Mouse (Mus musculus): Measurements from ENCODE around the gene Myh9.
A peak's percentile ranks its signal among the peaks of the same experiment; 100 is the strongest.
"Not testable (repeated sequence)": the region's sequence is repeated elsewhere in the genome, so short reads cannot be mapped to it uniquely, and the experiment has no call there.

Myh9 gene

DNA sequence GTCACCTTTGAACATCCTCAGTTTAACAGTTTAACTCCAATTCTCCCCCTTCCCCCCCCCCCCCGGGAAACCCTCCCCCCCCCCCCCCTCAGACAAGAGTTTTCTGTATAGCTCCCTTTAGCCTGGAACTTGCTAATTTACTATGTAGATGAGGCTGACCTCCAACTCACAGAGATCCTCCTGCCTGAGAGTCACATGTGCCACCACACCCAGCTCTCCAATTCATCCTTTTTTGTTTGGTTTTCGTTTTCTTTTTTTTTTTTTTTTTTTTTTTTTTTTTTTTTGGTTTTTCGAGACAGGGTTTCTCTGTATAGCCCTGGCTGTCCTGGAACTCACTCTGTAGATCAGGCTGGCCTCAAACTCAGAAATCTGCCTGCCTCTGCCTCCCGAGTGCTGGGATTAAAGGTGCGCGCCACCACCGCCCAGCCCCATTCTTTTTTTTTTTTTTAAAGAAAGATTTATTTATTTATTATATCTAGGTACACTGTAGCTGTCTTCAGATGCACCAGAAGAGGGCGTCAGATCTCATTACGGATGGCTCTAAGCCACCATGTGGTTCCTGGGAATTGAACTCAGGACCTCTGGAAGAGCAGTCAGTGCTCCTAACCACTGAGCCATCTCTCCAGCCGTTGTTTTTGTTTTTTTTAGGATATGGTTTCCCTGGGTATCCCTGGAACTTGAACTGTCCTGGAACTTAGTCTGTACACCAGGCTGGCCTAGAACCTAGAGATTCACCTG lies 25.4 kb upstream of the Myh9 start:
- not testable (repeated sequence) for DNase-seq (ENCODE audit: low spot score)

GRCm38 (mm10) chr15:77866583-77867220 lies 24.7 kb upstream of the Myh9 start:
- no peak for DNase-seq (ENCODE audit: low spot score)

- DNase-seq (ENCODE audit: low spot score) = no peak
Measured at GRCm38 (mm10) chr15:77864063-77864758, 22.2 kb upstream of the Myh9 start.

DNA sequence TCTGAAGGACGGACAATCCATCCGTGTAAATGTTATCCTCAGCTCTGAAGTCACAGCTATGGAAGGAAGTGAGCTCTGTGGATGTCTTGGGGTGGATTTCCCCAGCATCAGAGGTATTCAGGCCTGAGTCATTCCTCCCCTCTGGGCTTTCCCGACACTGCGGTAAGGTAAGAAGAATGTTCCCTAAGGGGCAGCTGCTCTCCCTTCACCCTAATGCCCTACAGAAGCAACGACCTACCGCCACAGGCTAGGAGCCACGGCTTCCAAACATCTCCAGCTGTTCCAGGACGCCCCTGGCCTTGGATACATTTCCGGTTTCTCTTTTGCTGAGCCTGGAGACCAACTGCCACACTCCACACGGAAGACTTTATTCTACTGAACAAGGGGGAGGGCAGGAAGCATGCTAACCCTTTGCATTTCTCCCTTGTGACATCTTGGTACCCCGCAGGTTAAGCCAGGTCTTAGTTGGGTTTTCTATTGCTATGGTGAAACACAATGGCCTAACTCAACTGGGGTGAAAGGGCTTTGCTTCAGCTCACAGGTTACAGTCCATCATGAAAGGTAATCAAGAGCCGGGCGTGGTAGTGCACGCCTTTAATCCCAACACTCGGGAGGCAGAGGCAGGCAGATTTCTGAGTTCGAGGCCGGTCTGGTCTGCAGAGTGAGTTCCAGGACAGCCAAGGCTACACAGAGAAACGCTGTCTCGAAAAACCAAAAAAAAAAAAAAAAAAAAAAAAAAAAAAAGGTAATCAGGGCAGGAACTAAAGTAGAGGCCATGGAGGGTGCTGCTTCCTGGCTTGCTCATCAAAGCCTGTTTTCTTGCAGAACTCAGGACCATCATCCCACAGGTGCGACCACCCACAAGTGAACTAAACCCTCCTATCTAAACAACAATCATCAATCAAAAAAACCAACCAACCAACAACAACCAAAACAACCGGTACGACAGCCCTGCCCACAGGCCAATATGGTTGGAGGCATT lies 21.3 kb upstream of the Myh9 start:
- DNase-seq (ENCODE audit: low spot score) = no peak

DNA sequence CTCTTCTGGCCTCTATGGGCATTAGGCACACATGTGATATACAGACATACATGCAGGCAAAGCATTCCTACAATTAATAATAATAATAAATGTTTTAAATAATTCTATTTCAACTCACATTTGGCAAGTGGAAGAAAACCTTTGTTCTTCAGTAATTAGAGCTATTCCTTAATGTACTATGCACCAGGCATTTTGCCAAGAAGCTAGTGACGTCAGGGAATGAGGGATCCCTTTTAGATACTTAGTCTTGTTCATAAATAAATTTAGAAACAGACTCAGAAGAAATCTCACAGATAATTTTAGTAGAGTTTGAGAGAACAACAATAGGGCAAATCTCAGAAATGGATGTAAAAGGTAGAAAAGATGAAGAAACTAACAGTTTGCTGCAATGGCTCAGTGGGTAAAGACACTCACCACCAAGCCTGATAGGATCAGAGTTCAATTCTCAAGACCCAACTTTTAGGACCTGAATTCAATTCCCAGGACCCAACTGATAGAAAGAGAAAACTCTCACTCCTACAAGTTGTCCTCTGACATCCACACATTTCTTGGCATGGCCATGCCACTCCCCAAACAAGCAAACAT lies 18.2 kb upstream of the Myh9 start:
- DNase-seq (ENCODE audit: low spot score) = peak; percentile 42

DNA sequence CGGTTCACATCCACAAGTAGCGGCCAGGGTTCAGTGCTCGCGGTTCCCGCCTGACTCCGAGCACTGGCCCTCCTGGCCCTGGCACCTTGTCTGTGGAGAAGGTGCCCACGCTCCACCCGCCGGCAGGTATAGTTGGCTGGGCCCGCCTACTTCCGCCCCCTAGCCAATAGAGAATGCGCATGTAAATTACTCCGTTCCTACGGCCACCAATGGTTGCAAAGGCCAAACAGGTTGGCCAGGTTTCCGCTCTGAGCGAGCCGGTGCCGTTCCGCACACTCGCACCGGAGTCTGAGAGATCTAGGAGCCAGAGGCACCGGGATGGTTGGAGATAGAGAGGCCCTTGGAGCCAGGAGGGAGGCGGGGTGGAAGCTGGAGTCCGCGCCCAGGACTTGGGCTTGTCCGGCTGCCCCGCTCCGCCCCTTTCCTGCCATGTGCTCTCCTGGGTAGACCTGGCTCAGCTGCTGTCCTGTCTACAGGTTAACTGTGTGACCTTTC lies 15.7 kb upstream of the Myh9 start:
- no peak for DNase-seq (ENCODE audit: low spot score)

- peak; percentile 88 for DNase-seq (ENCODE audit: low spot score)
Measured at GRCm38 (mm10) chr15:77856541-77856940, 14.6 kb upstream of the Myh9 start.

DNA sequence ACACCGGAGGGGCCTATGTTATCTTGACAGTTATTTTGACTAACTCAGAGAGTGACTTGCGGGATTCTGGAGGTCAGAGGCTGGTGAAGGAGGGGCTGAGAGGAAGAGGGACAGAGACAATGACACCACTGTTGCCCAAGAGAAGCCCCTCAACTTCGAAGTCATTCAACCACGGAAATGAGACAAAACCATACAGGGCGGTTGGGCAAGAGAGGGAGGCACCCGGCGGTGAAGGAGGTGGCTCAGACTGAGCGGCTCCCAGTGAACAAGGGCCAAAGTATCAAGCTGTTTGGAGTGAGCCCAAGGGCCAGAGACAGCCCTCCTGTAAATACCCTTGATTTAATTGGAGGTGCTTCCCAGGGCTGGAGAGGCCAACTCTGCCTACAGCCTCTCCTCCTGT lies 13.3 kb upstream of the Myh9 start:
- DNase-seq (ENCODE audit: low spot score) = no peak

- no peak for DNase-seq (ENCODE audit: low spot score)
Measured at GRCm38 (mm10) chr15:77852001-77852400, 10.0 kb upstream of the Myh9 start.

DNA sequence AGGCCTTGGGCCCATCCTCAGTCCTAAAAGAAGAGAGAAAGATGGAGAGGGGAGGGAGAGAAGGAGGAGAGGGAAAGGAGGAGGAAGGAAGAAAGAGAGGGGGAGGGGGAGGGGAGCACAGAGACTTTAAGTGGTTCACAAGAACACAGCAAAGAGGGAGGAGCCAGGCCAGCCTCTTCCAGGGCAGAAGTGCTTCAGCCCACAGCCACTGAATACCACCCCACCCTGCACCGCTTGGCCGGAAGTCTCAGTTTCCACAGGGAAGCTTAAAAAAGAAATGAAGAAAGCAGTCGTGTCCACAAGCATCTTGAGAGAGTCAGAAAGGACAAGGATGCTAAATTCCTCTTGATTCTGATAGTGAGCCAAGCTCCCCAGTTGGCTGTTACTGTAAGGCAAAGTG lies 9.2 kb upstream of the Myh9 start:
- no peak for DNase-seq (ENCODE audit: low spot score)

GRCm38 (mm10) chr15:77849572-77850229 lies 7.7 kb upstream of the Myh9 start:
- no peak for DNase-seq (ENCODE audit: low spot score)

- DNase-seq (ENCODE audit: low spot score) = no peak
Measured at GRCm38 (mm10) chr15:77849039-77849436, 7.1 kb upstream of the Myh9 start.

DNA sequence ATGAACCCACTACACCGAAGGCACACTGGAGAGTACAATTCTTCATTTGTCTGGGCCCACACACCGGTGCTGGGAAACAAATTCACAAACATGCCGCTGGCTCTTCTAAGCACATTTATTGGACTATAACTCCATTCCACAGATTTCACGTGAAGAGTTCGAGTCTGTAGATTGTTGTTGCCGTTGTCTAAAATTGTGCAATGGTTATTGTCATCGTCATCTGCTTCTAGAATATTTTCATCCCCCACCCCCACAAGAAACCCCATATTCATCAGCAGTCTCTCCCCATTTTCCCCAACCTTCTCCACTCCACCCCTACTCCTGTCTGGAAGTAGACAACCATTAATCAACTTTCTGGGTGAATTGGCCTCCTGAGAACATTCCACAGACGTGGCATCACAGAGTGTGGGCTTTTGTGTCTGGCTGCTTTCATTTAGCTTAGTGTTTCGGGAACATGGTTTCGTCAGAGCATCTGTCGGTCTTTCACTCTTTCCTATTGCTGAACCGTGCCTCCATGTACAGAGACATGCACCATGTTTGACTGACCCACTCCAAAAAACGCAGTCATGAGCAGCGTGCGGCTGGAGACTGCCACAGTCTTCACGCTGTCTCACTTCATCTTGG lies 6.6 kb upstream of the Myh9 start:
- no peak for DNase-seq (ENCODE audit: low spot score)

DNA sequence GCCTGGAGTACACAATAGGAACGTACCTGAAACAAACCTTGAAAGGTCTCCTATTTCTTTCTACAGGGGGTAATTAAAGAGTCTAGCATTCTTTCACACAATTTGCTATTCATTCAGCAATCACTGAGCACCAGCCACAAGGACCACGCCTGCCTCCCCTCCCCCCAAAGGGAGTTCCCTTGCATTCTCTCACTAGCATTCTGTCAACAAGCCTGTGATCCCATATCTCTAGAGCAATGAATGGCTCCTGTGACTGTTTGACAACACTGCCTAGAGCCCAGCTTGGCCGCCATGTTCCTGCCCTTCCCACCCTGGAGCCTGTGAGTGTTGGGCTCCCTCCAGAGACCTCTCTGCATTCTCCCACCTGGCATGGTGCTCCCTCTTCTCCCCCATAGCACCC lies 5.9 kb upstream of the Myh9 start:
- no peak for DNase-seq (ENCODE audit: low spot score)

- DNase-seq (ENCODE audit: low spot score) = no peak
Measured at GRCm38 (mm10) chr15:77847108-77847507, 5.1 kb upstream of the Myh9 start.

DNA sequence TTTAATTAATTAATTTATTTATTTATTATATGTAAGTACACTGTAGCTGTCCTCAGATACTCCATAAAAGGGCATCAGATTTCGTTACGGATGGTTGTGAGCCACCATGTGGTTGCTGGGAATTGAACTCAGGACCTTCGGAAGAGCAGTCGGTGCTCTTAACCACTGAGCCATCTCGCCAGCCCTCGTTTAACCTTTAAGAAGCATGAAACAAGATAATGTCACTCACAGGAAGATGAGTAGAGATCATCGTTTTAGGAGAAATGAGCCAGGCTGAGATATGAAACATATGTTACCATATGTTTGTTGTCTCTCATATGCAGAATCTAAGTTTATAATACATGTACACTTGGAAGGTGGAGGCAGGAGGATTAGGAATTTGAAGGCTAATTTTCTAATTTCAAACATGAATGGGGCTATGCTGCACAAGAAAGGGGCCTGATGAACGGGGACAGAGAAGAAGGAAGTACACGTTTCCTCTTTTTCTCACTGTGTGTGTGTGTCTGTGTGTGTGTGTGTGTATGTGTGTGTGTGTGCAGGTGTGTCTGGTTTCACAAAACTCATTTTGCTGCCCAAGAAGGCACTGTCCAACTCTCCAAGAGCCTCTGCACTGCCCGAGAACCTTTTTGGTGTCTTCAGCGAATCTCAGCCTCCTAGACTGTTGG lies 4.1 kb upstream of the Myh9 start:
- not testable (repeated sequence) for DNase-seq (ENCODE audit: low spot score)

GRCm38 (mm10) chr15:77844955-77845635 lies 3.1 kb upstream of the Myh9 start:
- peak; percentile 45 for DNase-seq (ENCODE audit: low spot score)

DNA sequence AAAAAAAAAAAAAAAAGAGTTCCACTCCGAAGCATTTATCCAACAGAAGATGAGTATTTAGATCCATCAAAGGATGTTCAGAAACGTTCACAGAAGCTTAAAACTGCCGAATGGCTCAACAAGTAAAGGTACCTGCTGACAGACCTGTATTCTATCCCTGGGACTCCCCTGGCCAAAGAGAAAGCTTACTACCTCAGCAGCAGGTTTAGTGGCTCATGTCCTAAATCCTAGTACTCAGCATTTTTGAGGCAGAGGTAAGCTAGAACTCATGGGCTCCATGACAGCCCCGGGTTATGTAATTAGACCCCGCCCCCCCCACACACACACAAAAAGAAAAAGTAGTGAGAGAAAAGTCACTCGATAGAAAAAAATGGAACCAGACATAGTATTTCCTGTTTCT lies 2.1 kb upstream of the Myh9 start:
- no peak for DNase-seq (ENCODE audit: low spot score)

GRCm38 (mm10) chr15:77843494-77844041 lies 1.6 kb upstream of the Myh9 start:
- DNase-seq (ENCODE audit: low spot score) = not testable (repeated sequence)
